Mouse (Mus musculus): Measurements from ENCODE around the gene Hint3. TPM values are rescaled to one million over a fixed set of nuclear protein-coding genes. Genes with fewer than 3 reads are reported as not detected.

The Hint3 gene
- polyA plus RNA-seq (2017; shearing (Covaris generic)), result 39.7 TPM

DNA sequence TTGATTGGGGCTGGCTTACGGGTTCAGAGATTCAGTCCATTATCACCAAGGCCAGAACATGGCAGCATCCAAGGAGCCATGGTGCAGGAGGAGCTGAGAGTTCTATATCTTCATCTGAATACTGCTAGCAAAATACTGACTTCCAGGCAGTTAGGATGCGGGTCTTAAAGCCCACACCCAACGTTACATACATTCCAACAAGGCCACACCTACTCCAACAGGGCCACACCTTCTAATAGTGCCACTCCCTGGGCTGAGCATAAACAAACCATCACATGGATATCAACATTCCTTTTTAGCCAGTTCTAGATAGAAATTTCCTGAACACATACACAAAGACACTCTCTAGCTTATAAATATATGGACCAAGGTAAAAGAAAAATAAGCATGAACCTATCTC lies at the start of gene Hint3:
Gene Hint3 (minus strand): TSS at position 120 of the 400 bp plus-strand sequence.

DNA sequence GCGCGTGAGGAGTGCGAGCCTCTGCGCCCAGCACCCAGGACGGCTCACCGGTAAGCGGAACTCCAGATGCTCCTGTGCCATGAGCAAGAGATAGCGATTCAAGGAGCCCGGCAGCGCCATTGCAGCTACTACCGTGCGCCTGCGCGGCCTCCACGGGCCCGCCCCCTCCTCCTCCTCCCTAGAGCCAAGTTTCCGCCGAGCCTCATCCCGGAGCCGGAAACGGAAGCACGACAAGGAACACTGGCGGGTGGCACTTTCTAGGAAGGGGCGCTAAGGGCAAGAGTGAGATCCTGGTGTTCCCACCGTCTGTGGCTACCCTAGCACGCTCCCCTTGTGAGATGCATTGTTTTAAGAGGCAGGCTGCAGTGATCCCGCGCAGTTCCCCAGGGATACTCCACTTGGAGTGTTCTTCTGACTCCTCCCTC lies 28.9 kb downstream of the Hint3 start, which contains the start of gene Trmt11:
Gene Trmt11 (minus strand): TSS at position 208 of the 425 bp plus-strand sequence.

Other genes starting within 250 kb of the Hint3 start
- gene Trmt11, start 28.9 kb downstream of the Hint3 start, polyA plus RNA-seq (2017; shearing (Covaris generic)), result 26.7 TPM
- gene Ncoa7, start 173.7 kb upstream of the Hint3 start, polyA plus RNA-seq (2017; shearing (Covaris generic)), result 9.9 TPM
- gene Hey2, start 213.2 kb upstream of the Hint3 start, polyA plus RNA-seq (2017; shearing (Covaris generic)), result not detected

Data from effector memory CD4-positive, alpha-beta T cell, adult 5 months (primary cell).